ENCODE assay signal across 8 mouse cellular contexts in the genomic region with DNA sequence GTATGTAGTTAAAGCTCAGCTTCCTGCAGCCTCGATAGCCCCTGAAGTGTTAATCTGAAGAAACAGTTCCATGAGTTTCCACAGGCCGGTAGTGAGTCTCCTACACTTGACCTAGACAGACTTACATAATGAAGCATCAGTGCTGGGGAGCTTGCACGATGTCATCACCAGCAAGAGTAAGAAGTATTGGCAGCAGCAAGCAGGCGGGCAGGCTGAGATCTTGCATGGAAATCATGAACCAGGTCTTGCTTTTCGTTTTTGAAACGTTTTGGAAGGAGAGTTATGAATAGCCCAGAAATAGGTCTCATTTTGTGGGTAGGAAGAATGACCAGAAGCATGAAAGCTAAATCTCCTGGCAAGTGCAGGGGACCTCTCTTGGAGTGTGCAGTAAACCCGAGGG. TPM values are rescaled to one million over a fixed set of nuclear protein-coding genes. Genes with fewer than 3 reads are reported as not detected.
DNase-seq lines count a peak whose midpoint lies in the region.

A gene (minus strand): TSS at position 130 of the 400 bp plus-strand sequence.

- 9% methylated on average over 7 of the region's 7 CpGs for WGBS in heart, embryonic 10.5 days
- WGBS in hindbrain, embryonic 10.5 days, result 13% methylated on average over 7 of the region's 7 CpGs

- peak within 1 kb of the TSS; percentile 52 for H3K4me3 ChIP-seq in heart, embryonic 10.5 days
- peak within 1 kb of the TSS; percentile 46 for H3K4me3 ChIP-seq in hindbrain, embryonic 10.5 days

- 0 out of 2 replicates have a peak, but pooled peaks cover 4% of the 10 kb centered on the region for H3K27me3 ChIP-seq in heart, embryonic 10.5 days (ENCODE audit: insufficient read depth, poor library complexity, severe bottlenecking)
- H3K27me3 ChIP-seq in hindbrain, embryonic 10.5 days (ENCODE audit: insufficient read depth, poor library complexity, severe bottlenecking), result peaks cover 7% of the 10 kb centered on the region; the same call in 1 of the 2 replicates

- no peaks in the 10 kb centered on the region for H3K4me1 ChIP-seq in heart, embryonic 10.5 days
- peaks cover 14% of the 10 kb centered on the region for H3K4me1 ChIP-seq in hindbrain, embryonic 10.5 days (replicated peaks)

- no peaks in the 10 kb centered on the region for H3K9me3 ChIP-seq in heart, embryonic 10.5 days
- H3K9me3 ChIP-seq in hindbrain, embryonic 10.5 days, result no peaks in the 10 kb centered on the region

- DNase-seq in heart, embryonic 10.5 days (ENCODE audit: low spot score), result no peak
- no peak for DNase-seq in heart, postnatal 4 days
- DNase-seq in cerebellum, adult 8-10 months, result peak; percentile 73
- peak; percentile 4 for DNase-seq in hindbrain, embryonic 10.5 days (ENCODE audit: low spot score)
- DNase-seq in left cerebral cortex, postnatal 25 days (ENCODE audit: low spot score in 2 of 2), result peak; percentile 14 to 65
- DNase-seq in right cerebral cortex, postnatal 25 days, result peak; percentile 30
- no peak for DNase-seq in testis, postnatal 14 days (ENCODE audit: low spot score)
- DNase-seq in spleen, adult 18-20 months, result no peak

- H3K27ac ChIP-seq in heart, embryonic 10.5 days, result no peak within 1 kb of the TSS
- no peak within 1 kb of the TSS for H3K27ac ChIP-seq in hindbrain, embryonic 10.5 days

- H3K36me3 ChIP-seq in heart, embryonic 10.5 days, result no peaks in the 10 kb centered on the region
- H3K36me3 ChIP-seq in hindbrain, embryonic 10.5 days, result no peaks in the 10 kb centered on the region

- intact Hi-C loops in left cerebral cortex, postnatal 25 days (cut with DNase I), result no loop called here

RNA-seq across cellular contexts. Expression of the gene that starts here (rescaled TPM):
- 0.07 and 0.24 TPM in 2 replicates for polyA plus RNA-seq in heart, embryonic 10.5 days (2016; fragmentation: Nextera tagmentation; extraction: Ambion mirVana)
- under 1 TPM; 0.05 to 0.14 TPM for total RNA-seq in heart, postnatal 4 days (2021)
- polyA plus RNA-seq in hindbrain, embryonic 10.5 days (2016; fragmentation: Nextera tagmentation; extraction: Ambion mirVana), result 1.0 and 1.8 TPM in 2 replicates
- total RNA-seq in left cerebral cortex, postnatal 25 days (2021), result 100 to 1,000 TPM; 103 to 117 TPM

Comparison
In these comparisons a context has a peak if more than half of its experiments do, and no peak if none do; other contexts are left out.
1. RNA of the gene that starts here (total RNA-seq): 103 to 117 TPM in left cerebral cortex, postnatal 25 days; 0.05 to 0.14 TPM in heart, postnatal 4 days; every median in the first group is over 10 times any median in the second.
2. DNase-seq: peak in cerebellum, adult 8-10 months (single experiment), hindbrain, embryonic 10.5 days (single experiment), left cerebral cortex, postnatal 25 days (2 of 2) and right cerebral cortex, postnatal 25 days (single experiment); none in heart, embryonic 10.5 days (single experiment), heart, postnatal 4 days (single experiment), testis, postnatal 14 days (single experiment) and spleen, adult 18-20 months (0 of 2).